Mouse (Mus musculus) gastrocnemius, adult 18-20 months (tissue): Measurements from ENCODE around the gene Zkscan16. TPM values are rescaled to one million over a fixed set of nuclear protein-coding genes. Genes with fewer than 3 reads are reported as not detected.

ENCODE experiments used
- DNase-seq: peaks from one replicate; pipeline ENCODE4 v3.0.0; 2021; ENCODE audit warnings: low spot score
- long read RNA-seq, 2 experiments: library from polyadenylated mRNA; stranded (forward); transcript quantifications; one replicate each; pipeline ENCODE4 v2.0.0; 2021
- total RNA-seq, 2 experiments: library from RNA; stranded (reverse); gene quantifications; 2 replicates each; pipeline ENCODE4 v1.2.3; 2021

Gene Zkscan16
- not detected for total RNA-seq
- long read RNA-seq, experiment 1 = 0 reads
- long read RNA-seq, experiment 2 = 0 reads

DNA sequence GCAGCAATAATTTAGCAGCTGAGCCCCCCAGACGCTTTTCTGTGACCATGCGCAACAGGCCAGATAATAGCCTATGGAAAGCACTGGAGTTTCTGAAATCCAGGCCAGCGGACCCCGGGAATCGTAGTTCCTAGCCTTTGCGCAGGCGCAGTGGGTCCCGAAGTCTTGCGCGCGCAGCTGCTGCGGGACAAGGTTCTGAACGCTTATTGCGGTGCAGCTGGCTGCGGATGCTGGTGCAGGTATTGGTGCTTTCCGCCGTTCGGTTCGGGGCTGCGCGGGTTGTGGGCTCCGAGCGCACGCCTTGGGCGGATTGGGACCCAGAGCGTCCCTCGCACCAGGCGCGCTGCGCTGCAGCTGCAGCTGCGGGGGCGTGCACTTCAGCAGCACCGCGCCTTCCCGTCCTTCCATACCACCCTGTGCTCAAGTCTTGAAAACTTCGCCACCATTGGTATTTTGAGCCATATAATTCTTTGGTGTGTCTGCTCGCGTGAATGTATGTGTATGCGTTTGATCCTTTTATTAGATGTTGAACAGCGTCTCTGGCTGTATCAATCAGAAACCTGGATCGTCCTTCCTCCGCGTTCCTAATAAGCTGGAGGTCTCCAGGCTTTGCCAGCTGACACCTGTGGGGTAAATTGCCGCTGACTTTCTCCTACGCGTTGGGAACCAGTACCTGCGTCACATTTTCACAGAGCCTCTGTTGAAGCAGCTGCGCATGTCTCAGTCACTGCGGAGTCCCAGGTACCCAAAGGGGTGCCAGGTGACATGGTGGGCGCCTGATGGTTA lies at the start of gene Zkscan16:
TSS of gene Zkscan16 (plus strand) at position 209 of the 786 bp plus-strand sequence.
- peak; percentile 61 for DNase-seq

DNA sequence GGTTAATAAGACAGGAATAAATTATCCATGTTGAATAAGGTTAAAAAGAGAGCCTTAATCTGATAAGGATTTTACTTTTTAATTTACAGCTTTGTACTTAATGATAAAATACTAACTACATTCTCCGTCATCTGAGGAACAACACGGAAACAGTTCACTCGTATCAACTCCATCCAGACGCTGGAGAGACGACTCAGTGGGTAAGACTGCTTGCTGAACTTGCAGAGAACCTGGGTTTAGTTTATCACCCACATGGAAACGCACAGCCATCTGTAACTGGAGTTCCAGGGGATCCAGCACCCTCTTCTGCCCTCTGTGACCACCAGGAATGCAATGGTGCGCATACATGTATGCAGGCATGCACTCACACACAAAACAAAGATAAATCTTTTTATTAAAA lies 49.0 kb upstream of the Zkscan16 start:
- DNase-seq = no peak

DNA sequence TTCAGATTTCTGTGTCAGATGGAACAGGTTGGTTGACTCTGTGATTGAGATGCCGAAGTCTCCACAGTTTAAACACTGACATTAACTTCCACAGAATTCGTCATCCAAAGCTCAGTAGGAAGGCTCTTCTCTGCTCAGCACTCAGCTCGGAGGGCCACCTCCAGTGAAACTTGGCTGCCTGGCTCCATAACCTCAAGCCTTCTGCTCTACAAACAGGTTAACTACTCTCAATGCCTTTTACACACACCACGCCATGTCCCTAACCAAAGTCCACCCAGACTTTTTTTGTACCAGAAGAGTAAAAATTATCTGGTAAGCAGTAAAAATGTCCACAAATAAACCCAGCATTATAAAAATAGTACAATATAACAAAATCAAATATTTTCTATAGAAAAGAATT lies 46.0 kb upstream of the Zkscan16 start:
- DNase-seq = no peak

DNA sequence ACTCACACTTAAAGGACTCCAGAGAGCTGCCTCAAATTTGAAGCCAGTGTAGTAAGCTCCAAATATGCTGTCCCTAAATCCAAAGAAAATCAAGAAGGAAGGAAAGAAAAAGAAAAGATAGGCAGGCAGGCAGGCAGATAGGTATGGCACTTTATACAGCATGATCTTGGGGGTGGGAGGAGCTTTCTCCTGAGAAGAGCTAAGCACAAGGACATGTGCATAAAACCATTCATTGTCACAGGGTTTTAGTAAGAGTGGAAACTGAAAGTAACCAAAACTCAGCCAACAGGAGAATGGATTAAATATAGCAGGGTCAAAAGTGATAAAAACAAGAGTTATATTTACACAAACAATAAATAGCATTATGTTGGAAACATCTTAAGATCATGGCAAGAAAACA lies 45.1 kb upstream of the Zkscan16 start:
- no peak for DNase-seq

DNA sequence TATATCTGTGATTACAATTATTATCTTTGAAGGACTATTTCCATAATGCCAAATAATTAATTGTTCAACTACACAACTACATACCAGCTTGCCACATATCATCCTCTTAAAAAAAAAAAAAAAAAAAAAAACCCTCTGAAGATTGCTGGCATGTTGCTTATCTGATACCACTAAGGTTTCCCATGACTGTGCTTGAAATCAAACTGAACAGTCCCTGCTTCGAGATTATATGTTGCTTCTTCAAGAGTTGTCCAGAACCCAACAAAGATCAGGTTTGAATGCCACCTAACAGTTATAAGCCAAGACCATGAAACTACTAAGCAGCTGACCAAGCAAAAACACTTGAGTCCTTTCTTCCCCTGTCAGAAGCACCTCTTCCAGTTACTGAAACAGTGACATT lies 36.0 kb upstream of the Zkscan16 start:
- no peak for DNase-seq

DNA sequence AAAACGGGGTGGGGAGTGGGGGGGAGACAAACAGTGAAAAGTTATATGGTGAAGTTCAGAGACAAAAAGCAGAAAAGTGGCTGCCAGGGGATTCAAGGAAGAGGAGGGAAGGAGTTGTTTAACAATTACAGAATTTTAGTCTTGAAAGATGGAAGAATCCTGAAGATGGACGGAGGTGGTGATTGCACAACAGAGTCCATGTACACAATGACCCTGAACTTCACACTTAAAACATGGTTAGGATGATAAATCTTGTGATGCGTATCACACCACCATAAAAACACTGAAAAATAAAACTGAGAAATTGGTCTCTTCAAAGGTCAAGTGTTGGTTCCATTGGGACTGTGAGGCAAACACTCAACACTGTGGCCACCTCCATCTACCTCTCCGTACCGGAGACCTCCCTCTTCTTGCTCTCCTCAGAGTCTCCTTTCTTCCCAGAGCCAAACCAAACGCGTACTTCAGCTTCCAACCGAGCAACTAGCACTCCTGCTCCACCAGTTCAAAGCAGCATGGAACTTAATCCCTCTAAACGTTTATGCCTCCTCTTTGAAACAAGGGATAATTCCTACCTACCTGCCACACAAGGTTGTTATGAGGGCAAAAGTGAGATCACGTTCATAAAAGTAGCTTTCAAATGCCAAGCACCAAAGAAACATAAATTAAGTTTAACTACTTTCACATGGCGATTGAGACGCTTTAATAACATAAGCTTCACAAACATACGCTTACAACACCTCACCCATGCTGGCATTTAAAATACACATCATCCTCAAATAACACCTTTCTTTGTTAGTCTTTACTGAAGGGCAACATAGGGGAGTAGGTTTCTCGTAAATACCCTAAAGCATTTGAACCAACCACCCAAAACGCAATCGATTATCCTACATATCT lies 33.0 kb upstream of the Zkscan16 start:
- no peak for DNase-seq

DNA sequence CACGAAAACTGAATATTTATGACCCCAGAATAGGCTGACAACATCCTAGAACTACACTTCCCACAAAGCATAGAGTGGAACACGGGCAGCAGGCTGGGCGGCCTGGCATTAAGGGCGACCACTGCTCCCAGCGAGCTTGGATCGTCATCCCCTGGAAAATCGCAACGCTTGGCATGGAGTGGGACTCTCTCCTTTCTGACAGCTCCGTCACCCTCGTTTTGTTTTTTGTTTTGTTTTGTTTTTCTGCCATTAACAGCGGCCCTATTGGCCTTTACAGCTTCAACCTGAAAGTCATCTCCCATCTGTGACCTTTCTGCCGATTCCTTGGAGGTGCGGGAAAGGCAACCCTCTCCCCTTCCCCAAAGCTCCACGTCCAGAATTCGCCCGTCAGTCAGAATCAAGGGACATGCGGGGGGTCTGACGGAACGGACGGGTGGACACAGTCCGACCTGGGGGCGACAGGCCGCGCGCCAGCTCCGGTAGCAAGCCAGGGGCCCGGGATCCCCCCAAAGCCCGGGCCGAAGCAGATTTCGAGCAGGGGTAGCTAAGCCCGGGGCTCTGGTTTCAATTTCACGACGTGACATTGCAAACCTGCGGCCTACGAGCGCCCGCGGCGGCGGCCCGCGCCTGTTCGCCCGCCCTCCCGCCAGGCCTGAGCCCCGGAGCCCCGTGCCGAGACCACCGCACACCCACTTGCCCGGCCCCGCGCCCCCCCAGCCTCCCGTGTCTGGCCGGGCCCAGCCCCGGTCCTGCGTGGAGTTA lies 32.2 kb upstream of the Zkscan16 start:
- peak; percentile 65 for DNase-seq

DNA sequence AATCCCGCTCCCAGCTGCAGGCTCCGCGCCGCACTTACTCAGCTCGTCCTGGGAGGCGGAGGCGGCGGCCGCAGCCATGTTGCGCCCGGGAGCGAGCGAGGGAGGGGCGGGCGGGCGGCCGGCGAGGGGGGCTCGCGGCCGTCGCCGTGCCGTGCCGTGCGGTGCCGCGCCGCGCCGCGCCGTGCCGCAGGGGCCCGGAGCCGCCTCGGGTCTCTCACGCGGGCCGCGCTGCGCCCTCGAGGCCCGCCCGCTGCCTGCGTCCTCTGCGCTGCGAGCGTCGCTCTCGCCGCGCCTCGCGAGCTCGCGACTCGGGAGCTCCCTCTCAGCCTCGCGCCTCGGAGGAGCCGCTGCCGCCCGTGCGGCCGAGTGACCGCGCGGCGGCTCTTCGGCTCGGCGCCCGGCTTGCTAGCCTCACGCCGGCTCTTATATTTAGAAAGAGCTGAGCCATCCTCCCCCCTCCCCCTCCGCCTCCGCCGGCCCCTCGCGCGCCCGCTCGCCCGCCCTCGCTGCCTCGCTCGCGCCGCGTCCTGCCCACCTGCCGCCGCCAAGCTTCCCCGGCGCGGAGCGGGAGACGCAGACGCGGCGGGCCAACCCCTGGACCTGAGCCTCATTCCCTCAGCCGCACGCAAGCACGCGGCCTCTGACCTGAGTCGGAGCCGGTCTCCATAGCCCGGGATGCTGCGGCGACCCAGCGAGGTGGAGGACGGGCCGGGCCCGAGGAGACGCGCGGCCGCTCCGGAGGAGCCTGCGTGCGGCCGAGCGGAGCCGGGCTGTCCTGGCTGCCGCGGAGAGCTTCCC lies 31.4 kb upstream of the Zkscan16 start:
- peak; percentile 77 for DNase-seq

DNA sequence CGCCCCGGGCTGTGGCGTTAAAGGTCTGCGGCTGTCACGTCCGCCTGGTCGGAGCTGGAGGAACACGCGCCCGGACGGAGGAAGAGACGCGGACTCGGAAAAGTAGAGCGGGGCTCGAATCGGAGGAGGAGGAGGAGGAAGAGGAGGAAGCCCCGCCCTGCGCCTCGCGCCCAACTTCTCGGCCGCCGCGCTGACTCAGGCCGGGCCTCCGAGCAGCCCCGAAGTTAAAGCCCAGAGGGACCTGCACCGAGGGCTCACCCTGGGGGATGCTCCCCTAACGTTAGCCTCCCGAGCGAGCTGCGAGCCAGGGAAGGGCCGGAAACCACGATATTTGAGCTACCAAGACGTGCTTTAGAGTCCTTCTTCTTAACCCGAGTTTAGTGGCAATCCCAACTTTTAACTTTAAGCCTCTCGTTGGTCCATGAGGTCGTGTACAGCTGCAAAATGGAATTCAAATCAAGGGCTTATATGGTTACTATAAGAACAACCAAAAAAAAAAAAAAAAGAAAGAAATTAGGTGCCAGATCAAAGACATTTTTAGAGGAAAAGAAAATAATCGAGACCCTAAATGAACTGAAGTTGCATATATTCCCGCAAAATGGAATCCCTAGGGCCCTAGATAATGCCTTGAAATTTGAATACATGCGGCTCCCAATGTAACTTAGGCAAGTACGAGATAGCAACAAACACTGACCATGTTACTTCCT lies 30.6 kb upstream of the Zkscan16 start, which contains the start of gene Ecpas:
TSS of gene Ecpas (minus strand) at position 121 of the 707 bp plus-strand sequence.
- peak; percentile 85 for DNase-seq

DNA sequence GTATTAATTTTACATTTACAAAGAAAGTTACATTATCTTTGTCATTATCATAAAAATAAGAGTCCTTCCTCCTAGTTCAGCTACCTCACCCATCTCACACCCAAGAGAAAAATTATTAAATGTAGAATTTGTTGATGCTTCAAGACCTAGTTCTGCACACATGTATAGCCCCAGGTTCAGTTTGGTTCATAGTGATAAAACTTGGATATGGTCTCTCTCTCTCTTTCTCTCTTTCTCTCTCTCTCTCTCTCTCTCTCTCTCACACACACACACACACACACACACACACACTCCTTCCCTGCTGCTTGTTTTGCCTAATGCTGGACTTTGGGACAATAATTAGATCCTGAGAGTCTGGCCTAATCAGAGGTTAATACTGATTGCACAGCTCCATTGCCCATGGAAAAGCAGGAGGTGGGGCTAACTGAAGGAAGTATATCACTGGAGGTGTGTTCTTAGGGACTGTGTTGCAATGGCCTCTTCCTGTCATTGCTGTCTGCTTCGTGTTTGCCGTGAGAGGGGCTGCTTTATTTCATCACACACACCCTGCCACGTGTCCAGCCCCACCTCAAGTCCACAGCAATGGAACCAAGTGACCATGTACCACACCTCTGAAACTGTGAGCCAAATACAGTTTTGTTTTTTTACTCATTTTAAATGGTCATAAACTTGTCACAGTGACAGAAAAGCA lies 29.9 kb upstream of the Zkscan16 start:
- no peak for DNase-seq

DNA sequence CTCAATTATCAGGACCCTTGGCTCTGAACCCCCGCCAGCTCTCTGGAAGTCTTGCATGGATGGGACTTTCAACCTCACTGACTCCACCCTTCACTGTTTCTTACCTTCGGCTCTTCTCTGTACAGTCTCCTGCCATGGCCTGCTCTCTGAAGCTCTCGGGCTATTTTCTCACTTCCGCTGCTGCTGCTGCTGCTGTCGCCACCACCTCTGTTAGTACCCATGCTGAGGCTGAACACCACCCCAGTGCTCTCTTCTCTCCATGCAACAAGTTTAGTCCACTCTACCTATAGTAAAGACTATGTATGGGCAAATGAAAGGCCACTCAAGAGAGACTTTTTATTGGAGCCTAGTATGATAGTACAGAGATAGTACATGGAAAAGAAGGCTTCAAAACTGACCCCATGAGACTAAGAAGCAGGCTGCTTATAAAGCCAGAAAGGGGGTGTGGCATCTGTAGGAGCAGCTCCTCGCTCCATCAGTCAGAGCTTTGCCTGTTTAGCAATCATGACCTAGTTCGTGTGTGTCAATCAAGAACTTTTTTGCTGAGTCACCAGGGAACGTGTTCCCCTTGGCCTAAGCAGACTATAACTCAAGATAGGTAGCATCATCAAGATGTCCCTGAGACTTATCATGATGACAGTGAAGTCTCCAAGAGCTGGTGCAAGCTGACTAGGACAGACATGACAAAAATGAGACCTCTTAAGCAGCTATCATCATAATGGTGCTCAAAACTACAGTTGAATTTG lies 28.2 kb upstream of the Zkscan16 start:
- DNase-seq = no peak

DNA sequence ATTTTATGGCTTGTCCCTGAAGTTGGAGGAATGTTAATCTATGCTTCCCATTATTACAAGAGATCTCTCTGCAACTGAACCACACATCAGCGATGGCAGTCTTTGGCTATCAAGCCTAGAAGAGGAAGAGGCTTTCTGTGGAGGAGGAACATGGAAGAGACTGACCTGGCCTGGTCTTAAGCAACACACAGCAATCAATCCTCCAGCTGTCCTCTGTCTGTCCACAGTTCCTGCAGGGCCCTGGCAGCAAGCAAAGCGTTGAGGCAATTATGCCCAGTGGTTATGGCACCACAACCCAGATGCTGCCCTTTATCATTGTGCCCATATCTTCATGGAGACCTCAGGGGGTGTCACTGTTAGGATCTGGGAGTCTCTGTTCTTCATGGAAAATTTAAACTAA lies 19.5 kb upstream of the Zkscan16 start:
- DNase-seq = no peak

DNA sequence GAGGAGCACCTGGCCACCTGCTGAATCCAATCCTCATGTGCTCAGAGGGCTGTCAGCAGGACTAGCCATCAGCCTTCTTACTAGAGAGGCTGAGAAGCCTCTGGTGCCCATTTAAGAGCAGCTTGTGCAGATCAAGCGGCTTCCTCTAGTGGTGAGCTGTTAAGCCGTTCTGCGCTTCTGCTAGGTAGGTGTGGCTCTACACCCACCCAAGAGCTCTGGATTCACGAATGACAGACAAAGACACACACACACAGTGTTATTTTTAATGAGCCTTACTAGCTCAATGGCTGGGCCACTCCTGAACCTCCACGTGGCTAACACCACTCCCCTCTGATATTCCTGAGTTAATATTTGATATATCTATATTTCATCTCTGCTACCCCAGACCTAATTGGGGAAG lies 17.8 kb upstream of the Zkscan16 start:
- no peak for DNase-seq

DNA sequence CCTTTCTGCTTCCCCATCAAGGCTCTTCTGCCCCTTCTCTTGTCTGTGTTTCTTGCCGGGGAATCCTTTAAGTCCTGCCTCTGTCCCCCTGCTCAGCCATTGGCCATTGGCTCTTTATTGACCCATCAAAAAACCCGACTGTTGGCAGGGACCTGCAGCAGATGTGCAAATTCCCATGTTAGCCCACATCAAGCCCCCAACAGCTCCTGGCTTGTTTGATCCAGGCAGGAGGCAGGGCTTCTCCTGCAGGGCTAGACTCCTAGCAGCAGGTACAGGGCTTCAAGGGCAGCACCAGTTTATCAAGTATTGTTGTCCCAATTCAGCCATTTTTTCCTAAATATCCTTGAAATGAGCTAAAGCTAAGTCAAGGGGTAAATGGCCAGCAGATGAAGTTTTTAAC lies 17.3 kb upstream of the Zkscan16 start:
- no peak for DNase-seq

DNA sequence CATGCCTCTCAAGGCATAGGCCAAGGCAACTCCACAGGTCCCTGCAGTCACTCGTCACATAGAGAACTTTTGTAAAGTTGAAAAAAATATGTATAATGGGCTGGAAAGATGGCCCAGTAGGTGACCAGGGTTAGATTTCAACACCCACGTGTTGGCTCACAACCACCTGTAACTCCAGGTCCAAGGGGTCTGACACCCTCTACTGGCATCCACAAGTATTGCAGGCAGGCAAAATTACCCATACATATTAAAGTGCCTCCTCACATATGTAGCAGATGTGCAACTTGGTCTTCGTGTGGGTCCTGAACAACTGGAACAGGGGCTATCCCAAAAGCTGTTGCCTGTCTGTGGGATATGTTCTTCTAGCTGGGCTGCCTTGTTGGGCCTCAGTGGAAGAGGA lies 15.8 kb upstream of the Zkscan16 start:
- no peak for DNase-seq

DNA sequence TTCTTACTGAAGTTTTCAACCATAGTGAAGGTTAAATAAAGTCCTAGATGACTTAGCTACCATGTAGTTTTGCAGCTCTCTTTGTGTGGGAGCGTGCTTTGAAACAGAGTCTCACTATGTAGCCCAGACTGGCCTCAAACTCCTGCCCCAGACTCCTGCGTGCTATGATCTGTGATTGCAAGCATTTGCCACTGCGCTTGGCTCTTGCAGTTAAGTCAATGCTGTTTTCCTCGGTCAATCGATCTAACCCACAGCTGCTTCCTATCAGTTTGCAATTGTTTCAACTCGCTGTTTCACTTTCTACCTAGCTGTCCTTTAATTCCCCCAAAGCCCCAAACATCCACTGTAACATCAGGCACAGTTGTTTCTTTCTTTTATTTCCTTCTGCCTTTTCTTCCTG lies 10.9 kb upstream of the Zkscan16 start:
- DNase-seq = no peak

DNA sequence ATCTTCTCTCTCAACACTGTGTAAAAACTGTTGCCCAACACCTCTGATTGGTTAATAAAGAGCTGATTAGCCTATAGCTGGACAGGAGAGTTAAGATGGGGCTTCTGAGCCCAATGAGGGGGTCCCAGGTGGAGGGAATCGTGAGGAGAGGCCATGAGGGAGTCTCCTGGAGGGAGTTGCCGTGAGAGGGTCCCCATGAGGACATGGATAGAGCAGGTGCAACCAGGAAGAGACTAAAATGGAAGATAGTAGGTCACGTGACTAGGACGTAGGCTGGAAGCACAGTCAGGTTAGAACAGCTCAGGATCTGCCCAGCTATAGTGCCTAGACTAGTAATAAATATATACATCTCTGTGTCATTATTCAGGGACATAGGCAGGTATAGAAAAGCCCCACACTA lies 9.1 kb upstream of the Zkscan16 start:
- DNase-seq = no peak

DNA sequence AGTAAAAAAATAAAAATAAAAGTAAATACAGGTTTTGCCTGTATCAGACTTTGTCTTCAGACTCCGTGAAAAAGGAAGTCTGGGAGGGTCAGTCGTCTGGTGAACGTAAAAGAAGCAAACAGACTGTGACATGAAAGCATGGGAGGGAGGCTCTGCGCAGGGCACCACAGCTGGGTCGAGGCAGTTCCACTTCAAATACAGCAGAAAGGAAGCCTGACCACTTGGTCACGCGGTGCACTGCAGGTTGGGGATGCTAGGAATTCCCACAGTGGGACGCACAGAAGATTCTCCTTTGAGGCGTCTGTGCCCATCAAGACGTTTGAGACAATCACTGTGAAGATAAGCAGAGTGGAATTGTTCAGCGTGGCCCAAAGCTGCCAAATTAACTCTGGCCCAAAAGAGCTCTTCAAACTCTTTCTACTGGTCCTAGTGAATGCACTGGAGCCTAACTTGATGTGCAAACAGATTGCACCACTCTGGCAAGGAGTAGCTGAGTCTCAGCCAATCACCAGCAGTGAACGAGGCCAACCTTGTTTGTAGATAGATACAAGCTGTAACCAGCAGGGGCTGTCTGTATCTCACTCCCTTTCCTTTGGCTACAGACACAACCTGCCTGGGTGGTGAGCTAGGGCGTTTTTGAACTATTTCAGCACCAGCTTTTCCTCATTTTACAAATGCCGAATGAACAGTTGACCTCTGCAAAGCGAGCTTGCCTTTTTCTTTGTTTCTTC lies 8.5 kb upstream of the Zkscan16 start:
- peak; percentile 79 for DNase-seq
